Mouse (Mus musculus): ENCODE data around the gene Gm6685. TPM values are rescaled to one million over a fixed set of nuclear protein-coding genes. Genes with fewer than 3 reads are reported as not detected.

The Gm6685 gene
- polyA plus RNA-seq, 1 experiment from 2014 or later = 7.1 TPM

DNA sequence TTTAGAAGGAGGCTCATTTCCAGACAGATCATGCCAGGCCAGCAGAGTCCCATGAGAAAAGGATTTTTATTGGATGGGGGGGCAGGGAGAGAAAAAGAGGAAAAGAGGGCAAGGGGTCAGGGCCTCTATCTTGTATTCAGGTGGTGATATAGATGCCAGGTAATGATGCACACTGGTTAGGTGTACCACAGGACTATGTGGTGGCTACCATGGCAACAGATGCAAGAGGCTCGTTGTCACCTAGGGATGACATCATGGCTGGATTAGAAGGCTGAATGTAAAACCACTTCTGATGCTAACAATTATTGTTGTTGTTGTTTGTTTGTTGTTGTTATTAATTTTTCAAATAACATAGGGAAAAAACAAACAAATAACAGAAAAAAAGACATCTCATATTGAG lies 49.2 kb downstream of the Gm6685 start:
- no peak for ATAC-seq
- no peaks in the 10 kb centered on the region for H3K27me3 ChIP-seq
- no peak for DNase-seq (ENCODE audit: low read depth, low spot score)
- ChIA-PET POLR2A (no interaction called here), CTCF (no interaction called here)
- in situ Hi-C loops (cut with MboI; ENCODE audit: low pct_unique_long_range_greater_than_20kb) = no loop called here
- no peak for TF ChIP-seq CTCF (IDR thresholded peaks at IDR 0.05)

Other genes starting within 250 kb of the Gm6685 start
- gene Ccdc85a, start 244.5 kb upstream of the Gm6685 start, polyA plus RNA-seq (2021) = 0.09 TPM

All from Patski (cell line).